Mouse (Mus musculus) limb, embryonic 15.5 days (tissue): Measurements from ENCODE around the gene Bloc1s5. TPM values are rescaled to one million over a fixed set of nuclear protein-coding genes. Genes with fewer than 3 reads are reported as not detected.

Experiments used
- ATAC-seq: fragments of 200-750 bp; cut with Nextera tagmentation; 2 replicates; pipeline ENCODE4 v1.8.0; 2017; ENCODE audit warnings: low read depth, moderate TSS enrichment; ENCODE audit not compliant: insufficient number of reproducible peaks, low FRiP score, low TSS enrichment
- H3K27ac ChIP-seq: fragments of 300-500 bp; sonication (generic); 2 replicates; pipeline ENCODE4 v1.5.1; 2015; ENCODE audit warnings: moderate library complexity, mild to moderate bottlenecking, inconsistent platforms
- H3K27me3 ChIP-seq: fragments of 300-500 bp; sonication (generic); 2 replicates; pipeline ENCODE4 v1.6.1; 2015; ENCODE audit warnings: inconsistent platforms
- H3K36me3 ChIP-seq: fragments of 300-500 bp; sonication (generic); 2 replicates; pipeline ENCODE4 v1.6.1; 2015; ENCODE audit warnings: inconsistent platforms
- H3K4me1 ChIP-seq: fragments of 300-500 bp; sonication (generic); 2 replicates; pipeline ENCODE4 v1.6.1; 2015; ENCODE audit warnings: inconsistent platforms
- H3K4me2 ChIP-seq: fragments of 300-500 bp; sonication (generic); 2 replicates; pipeline ENCODE4 v1.6.1; 2015; ENCODE audit warnings: mild to moderate bottlenecking, inconsistent platforms
- H3K4me3 ChIP-seq: fragments of 300-500 bp; sonication (generic); 2 replicates; pipeline ENCODE4 v1.5.1; 2015; ENCODE audit warnings: mild to moderate bottlenecking, inconsistent platforms
- H3K9ac ChIP-seq: fragments of 300-500 bp; sonication (generic); 2 replicates; pipeline ENCODE4 v1.6.1; 2015; ENCODE audit warnings: inconsistent platforms
- H3K9me3 ChIP-seq: fragments of 300-500 bp; sonication (generic); 2 replicates; pipeline ENCODE4 v1.6.1; 2016; ENCODE audit warnings: inconsistent platforms
- WGBS: fragments of 180-500 bp; shearing (Covaris S2); methylation state at CpG from one replicate; pipeline ENCODE4 v1.1.7; 2015; 5-methylcytosine and 5-hydroxymethylcytosine counted together
- polyA plus RNA-seq: library from polyadenylated mRNA; unstranded; fragments of >200 nt; fragmentation: Nextera tagmentation; extraction: Ambion mirVana; gene quantifications from 2 replicates; pipeline ENCODE4 v1.2.1, GENCODE M21; 2015

The Bloc1s5 gene
- polyA plus RNA-seq, 1 experiment from 2014 or later, result 17.0 TPM

DNA sequence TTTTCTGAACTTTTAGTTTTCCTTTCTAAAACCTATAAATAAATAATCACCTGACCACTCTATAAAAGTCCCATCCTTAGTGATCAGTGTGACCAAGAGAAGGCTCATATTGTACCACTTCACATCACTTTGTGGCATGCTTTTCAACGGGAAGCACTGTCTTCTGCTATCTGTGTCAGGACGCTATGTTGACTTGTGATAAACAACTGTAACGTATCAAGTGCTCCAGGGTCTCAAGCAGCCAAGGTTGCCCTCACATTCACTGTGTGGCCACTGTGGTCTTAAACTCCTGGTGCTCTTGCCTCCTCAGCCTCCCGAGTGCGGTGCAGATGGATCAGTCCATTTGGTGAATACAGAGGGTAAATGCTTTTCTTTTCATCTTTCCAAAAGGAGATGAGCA is 19.3 kb downstream of the Bloc1s5 start:
- Histone ChIP-seq H3K27ac (no peak overlapping the region), H3K36me3 (peaks cover 23% of the 10 kb centered on the region), H3K4me2 (no peak overlapping the region), H3K4me3 (no peak overlapping the region), H3K9me3 (no peaks in the 10 kb centered on the region), H3K27me3 (no peaks in the 10 kb centered on the region), H3K9ac (no peak overlapping the region), H3K4me1 (no peaks in the 10 kb centered on the region)
- 86% methylated on average over 5 of the region's 5 CpGs for WGBS
- no peak for ATAC-seq

DNA sequence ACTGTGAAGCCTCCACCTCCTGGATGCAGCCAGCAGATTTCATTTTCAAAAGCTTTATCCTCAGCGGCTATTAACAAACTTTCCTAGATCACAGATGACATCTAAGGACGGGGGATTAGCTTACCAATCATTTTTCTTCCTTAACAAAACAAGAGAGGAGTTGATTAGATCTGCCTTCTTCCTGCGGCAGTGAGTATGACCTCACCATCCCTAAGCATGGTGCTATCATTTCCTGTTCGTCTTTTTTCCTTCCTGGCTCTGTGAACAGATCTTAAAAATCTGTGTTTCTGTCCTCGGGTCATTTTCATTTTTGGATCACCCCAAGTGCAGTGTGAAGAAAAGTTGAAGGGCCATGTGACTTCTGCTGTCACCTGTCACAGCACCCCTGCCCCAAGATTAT is 20.6 kb downstream of the Bloc1s5 start:
- WGBS, result 66% methylated on average over 5 of the region's 5 CpGs
- peaks cover 26% of the 10 kb centered on the region for H3K36me3 ChIP-seq
- no peak overlapping the region for H3K4me2 ChIP-seq
- no peak for ATAC-seq
- no peak overlapping the region for H3K9ac ChIP-seq
- no peaks in the 10 kb centered on the region for H3K4me1 ChIP-seq
- no peak overlapping the region for H3K4me3 ChIP-seq
- no peaks in the 10 kb centered on the region for H3K27me3 ChIP-seq
- no peak overlapping the region for H3K27ac ChIP-seq
- no peaks in the 10 kb centered on the region for H3K9me3 ChIP-seq

DNA sequence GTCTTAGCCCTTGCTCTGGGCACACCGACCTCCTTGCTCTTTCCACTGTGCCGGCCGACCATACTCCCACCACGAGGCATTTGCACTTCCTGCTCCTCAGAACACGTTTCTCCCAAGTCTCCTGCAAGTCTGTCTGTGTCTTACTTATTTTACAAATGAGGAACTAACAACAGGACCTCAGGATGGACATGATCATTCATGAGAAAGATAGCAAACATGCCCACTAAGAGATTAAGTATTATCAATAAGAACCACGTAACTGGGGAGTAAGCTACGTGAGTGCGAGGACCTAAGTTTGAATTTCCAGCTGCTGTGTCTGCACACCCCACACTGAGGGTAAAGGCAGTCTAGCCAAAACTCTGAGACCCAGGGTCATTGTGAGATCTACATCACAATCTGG is 21.3 kb downstream of the Bloc1s5 start:
- H3K9me3 ChIP-seq, result no peaks in the 10 kb centered on the region
- 87% methylated on average over 8 of the region's 8 CpGs for WGBS
- no peak overlapping the region for H3K27ac ChIP-seq
- no peaks in the 10 kb centered on the region for H3K27me3 ChIP-seq
- peaks cover 24% of the 10 kb centered on the region for H3K36me3 ChIP-seq
- no peak for ATAC-seq
- no peak overlapping the region for H3K4me3 ChIP-seq
- no peak overlapping the region for H3K4me2 ChIP-seq
- no peaks in the 10 kb centered on the region for H3K4me1 ChIP-seq
- H3K9ac ChIP-seq, result no peak overlapping the region

DNA sequence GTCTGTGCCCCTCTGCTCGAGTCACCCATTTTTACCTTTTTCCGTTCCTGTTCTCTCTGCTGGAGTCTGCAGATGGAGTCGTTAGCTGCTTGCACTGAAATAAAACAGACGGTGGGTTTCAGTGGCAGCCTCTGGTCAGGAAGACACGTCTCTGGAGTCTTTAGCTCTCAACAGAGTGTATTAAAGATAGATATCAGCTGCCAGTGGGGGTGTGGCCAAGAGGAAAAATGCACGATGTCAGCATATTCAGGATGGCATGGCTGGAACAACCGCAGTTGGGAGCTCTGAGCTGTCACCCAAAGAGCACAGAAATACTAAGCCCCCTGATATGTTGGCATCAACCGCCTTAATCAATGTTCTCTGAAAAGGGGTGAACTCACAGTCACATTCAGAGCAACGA is 22.3 kb downstream of the Bloc1s5 start:
- peaks cover 24% of the 10 kb centered on the region for H3K36me3 ChIP-seq
- no peaks in the 10 kb centered on the region for H3K27me3 ChIP-seq
- no peak overlapping the region for H3K27ac ChIP-seq
- no peak overlapping the region for H3K4me3 ChIP-seq
- H3K9ac ChIP-seq, result no peak overlapping the region
- no peaks in the 10 kb centered on the region for H3K4me1 ChIP-seq
- 83% methylated on average over 9 of the region's 9 CpGs for WGBS
- ATAC-seq, result no peak
- H3K4me2 ChIP-seq, result no peak overlapping the region
- H3K9me3 ChIP-seq, result no peaks in the 10 kb centered on the region

DNA sequence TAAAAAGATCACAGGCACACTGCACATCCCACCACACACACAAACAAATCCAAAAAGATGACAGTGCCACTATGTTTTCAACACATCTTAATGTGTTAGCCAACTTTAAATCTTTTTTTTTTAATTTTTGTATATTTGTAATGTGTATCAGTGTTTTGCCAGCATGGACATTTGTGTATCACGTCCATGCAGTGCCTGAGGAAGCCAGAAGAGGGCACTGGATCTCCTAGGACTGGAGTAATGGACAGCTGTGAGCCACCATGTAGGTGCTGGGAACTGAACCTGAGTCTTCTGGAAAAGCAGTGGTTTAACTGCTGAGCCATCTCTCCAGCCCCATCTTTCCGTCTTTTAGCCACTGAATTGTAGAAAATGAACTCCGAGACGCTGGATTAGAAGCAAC is 22.7 kb downstream of the Bloc1s5 start:
- 93% methylated on average over 4 of the region's 4 CpGs for WGBS
- no peaks in the 10 kb centered on the region for H3K9me3 ChIP-seq
- no peaks in the 10 kb centered on the region for H3K4me1 ChIP-seq
- ATAC-seq, result no peak
- H3K9ac ChIP-seq, result no peak overlapping the region
- H3K4me3 ChIP-seq, result no peak overlapping the region
- no peak overlapping the region for H3K27ac ChIP-seq
- peaks cover 24% of the 10 kb centered on the region for H3K36me3 ChIP-seq
- H3K4me2 ChIP-seq, result no peak overlapping the region
- H3K27me3 ChIP-seq, result no peaks in the 10 kb centered on the region

DNA sequence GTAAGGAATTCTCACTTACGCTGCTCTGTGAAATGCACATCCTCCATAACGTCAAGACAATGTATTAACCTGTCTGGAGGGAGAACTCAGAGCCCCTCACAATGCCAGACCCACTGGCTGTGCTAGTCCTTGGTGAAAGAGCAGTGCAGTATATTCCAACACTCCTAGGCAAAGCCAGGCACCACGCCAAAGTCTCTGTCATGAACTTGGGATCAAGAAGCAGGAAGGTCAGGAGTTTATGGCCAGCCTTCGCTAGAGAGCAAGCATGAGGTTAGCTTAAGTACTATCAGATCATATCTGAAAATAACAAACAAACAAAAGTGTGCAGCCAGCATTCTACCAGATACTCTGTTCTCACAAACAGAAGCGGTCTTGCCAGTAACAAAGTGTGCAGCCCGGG is 24.6 kb downstream of the Bloc1s5 start:
- no peaks in the 10 kb centered on the region for H3K9me3 ChIP-seq
- no peaks in the 10 kb centered on the region for H3K4me1 ChIP-seq
- WGBS, result 74% methylated on average over 6 of the region's 6 CpGs
- H3K4me2 ChIP-seq, result no peak overlapping the region
- no peak overlapping the region for H3K9ac ChIP-seq
- ATAC-seq, result no peak
- H3K27ac ChIP-seq, result no peak overlapping the region
- peaks cover 21% of the 10 kb centered on the region for H3K36me3 ChIP-seq
- no peaks in the 10 kb centered on the region for H3K27me3 ChIP-seq
- H3K4me3 ChIP-seq, result no peak overlapping the region

DNA sequence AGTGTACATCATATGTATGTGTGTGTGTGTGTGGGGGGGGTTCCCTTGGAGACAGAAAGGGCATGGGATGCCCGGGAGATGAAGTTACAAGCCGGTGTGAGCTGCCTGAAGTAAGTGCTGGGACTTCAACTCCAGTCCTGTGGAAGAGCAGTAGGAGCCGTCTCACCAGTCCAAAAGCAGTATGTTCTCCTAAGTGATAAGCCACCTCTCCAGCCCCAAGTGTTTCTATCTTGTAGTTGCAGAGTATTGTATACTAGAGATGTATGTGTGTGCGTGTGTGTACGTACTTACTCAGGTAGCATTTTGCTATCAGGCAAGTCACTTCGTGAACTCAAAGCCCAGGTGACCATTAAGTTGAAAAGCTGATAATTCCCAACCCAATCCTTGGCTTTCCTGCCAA is 27.8 kb downstream of the Bloc1s5 start:
- H3K4me1 ChIP-seq, result no peaks in the 10 kb centered on the region
- 90% methylated on average over 6 of the region's 6 CpGs for WGBS
- H3K9ac ChIP-seq, result no peak overlapping the region
- no peak overlapping the region for H3K4me3 ChIP-seq
- H3K4me2 ChIP-seq, result no peak overlapping the region
- H3K36me3 ChIP-seq, result peaks cover 21% of the 10 kb centered on the region
- no peak for ATAC-seq
- no peak overlapping the region for H3K27ac ChIP-seq
- H3K9me3 ChIP-seq, result no peaks in the 10 kb centered on the region
- no peaks in the 10 kb centered on the region for H3K27me3 ChIP-seq

DNA sequence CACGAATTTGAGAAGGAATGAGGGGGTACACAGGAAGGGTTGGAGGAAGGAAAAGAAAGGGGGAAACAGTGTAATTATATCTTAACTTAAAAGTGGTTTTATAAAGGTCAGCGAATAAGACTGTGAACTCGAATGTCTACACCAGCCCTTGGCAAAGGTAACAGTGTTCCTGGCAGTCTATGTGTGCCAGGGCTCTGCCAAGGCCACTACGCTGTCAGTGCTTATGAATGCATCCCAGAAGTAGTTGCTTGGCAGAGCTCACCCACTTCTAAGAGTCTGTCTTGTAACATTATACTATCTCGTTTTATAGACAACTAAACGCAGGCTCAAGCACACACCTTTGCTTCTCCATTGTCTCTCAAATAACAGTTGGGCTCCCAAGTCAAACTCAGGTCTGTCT is 29.6 kb downstream of the Bloc1s5 start:
- no peaks in the 10 kb centered on the region for H3K9me3 ChIP-seq
- H3K9ac ChIP-seq, result no peak overlapping the region
- H3K4me3 ChIP-seq, result no peak overlapping the region
- H3K36me3 ChIP-seq, result peaks cover 16% of the 10 kb centered on the region; the same call in 1 of the 2 replicates
- H3K4me2 ChIP-seq, result no peak overlapping the region
- no peak for ATAC-seq
- no peaks in the 10 kb centered on the region for H3K4me1 ChIP-seq
- 80% methylated on average over 6 of the region's 6 CpGs for WGBS
- H3K27ac ChIP-seq, result no peak overlapping the region
- H3K27me3 ChIP-seq, result no peaks in the 10 kb centered on the region

DNA sequence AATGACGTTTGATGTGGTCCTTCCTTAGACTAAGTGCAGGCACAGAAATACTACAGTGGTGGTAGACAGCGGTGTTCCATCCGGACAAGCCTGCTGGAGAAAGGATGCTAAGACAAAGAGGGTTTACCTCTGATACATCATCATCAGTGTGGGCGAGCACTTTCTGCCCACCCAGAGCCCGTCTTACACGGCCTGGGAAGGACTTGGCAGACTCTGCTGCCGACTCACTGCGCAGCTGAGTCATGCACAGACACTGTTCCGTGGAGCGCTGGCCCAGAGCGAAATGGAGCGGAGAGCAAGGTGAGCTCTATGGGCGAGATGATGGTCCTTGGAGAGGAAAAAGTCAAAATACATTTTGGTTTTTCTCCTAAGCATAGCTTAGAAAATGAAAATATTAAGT is 31.9 kb downstream of the Bloc1s5 start:
- H3K4me3 ChIP-seq, result no peak overlapping the region
- H3K4me2 ChIP-seq, result no peak overlapping the region
- H3K9me3 ChIP-seq, result no peaks in the 10 kb centered on the region
- 0 out of 2 replicates have a peak, but pooled peaks cover 12% of the 10 kb centered on the region for H3K36me3 ChIP-seq
- no peaks in the 10 kb centered on the region for H3K27me3 ChIP-seq
- ATAC-seq, result no peak
- H3K27ac ChIP-seq, result no peak overlapping the region
- H3K4me1 ChIP-seq, result no peaks in the 10 kb centered on the region
- H3K9ac ChIP-seq, result no peak overlapping the region
- 89% methylated on average over 13 of the region's 13 CpGs for WGBS

DNA sequence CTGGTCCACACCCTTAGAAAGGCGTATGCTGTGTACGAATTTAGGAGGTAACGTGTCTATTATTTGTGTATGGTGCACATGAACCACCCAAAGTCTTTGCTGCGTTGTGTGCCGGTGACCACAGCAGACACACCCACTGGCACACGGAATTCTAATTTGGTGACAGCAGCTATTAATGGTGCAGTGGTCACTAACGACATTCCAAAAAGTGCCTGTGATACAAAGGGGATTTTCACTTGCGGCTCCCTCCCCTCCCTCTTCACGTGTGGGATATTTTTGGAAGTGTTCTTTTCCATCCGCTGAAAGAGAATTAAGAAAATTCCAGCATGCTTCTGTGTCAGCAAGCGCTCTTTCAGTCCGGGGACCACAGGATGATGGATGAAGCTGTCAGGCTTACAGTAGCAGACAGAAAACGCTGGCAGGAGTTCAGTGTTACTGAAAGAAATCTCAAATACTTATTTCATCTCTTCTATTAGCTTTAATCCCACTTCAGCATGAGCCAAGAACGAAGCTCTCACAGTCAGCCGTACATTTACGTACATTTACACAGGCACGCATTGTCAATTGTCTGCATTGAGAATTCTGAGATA is 32.6 kb downstream of the Bloc1s5 start:
- Histone ChIP-seq H3K9ac (no peak overlapping the region), H3K4me2 (no peak overlapping the region), H3K9me3 (no peaks in the 10 kb centered on the region), H3K27me3 (no peaks in the 10 kb centered on the region), H3K36me3 (0 out of 2 replicates have a peak, but pooled peaks cover 12% of the 10 kb centered on the region), H3K4me3 (no peak overlapping the region), H3K27ac (no peak overlapping the region), H3K4me1 (no peaks in the 10 kb centered on the region)
- no peak for ATAC-seq
- 71% methylated on average over 17 of the region's 17 CpGs for WGBS

DNA sequence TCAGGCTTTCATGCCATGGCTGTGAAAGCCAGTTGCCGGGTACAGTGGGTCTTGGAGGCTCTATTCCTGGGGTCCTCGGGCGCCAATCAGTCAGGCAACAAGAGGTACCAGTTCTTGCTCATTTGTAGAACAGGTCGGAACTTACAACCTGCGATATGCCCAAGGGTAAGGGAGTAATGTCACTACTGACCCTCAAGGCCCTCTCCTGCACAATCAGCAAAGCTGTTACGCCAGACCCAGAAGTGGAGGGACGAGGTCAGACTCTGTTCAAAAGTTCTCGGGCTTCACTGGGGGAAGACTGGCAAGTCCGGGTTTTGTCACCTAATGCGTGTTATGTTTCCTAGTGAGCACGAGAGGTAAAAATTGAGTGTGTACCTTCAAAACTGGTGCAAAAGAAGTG is 34.1 kb downstream of the Bloc1s5 start:
- Histone ChIP-seq H3K27ac (no peak overlapping the region), H3K4me2 (no peak overlapping the region), H3K4me1 (no peaks in the 10 kb centered on the region), H3K36me3 (0 out of 2 replicates have a peak, but pooled peaks cover 12% of the 10 kb centered on the region), H3K9me3 (no peaks in the 10 kb centered on the region), H3K9ac (no peak overlapping the region), H3K27me3 (no peaks in the 10 kb centered on the region), H3K4me3 (no peak overlapping the region)
- whole genome bisulfite sequencing, result 87% methylated on average over 11 of the region's 11 CpGs
- ATAC-seq, result no peak

DNA sequence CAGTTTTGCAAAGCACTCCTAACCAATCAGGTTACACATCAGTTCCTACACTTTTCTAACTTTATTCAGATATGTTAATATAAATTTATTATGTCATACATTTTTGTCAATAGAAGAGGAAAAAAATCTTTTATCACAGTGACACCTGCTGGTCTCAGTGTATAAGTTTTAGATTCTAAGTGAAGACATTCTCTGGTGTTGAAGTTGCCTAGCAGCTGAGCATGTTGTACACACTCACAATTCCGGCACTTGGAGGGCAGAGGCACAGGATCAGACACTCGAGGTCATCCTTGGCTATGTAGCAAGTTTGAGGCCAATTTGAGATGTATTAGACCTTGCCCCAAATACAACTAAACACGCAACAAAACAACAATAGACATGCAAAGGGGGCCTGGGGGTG is 37.8 kb downstream of the Bloc1s5 start:
- Histone ChIP-seq H3K4me3 (no peak overlapping the region), H3K4me1 (no peaks in the 10 kb centered on the region), H3K27ac (no peak overlapping the region), H3K9ac (no peak overlapping the region), H3K9me3 (no peaks in the 10 kb centered on the region), H3K4me2 (no peak overlapping the region), H3K27me3 (no peaks in the 10 kb centered on the region), H3K36me3 (no peaks in the 10 kb centered on the region)
- no peak for ATAC-seq
- WGBS, result 68% methylated on average over 3 of the region's 3 CpGs

DNA sequence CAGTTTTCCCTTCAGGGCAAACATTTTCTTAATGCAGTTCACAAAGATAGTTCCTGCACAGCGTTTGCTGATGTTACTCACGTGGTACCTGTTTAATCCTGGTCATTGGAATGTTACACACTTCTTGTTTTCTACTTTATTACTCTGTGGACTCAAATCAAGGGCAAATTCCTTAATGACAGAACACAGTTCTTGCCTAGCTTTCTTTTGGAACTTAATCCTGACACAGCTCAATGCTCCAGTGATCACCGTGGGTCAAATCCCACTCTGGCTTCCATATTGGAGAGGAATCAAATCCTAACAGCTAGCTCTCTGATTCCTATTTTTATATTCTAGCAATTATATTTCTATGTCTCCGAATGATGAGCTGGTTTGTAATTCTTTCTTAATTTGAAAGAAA is 38.4 kb downstream of the Bloc1s5 start:
- Histone ChIP-seq H3K9ac (no peak overlapping the region), H3K27ac (no peak overlapping the region), H3K4me3 (no peak overlapping the region), H3K27me3 (no peaks in the 10 kb centered on the region), H3K9me3 (no peaks in the 10 kb centered on the region), H3K36me3 (no peaks in the 10 kb centered on the region), H3K4me1 (no peaks in the 10 kb centered on the region), H3K4me2 (no peak overlapping the region)
- no peak for ATAC-seq
- WGBS, result 70% methylated on average over 4 of the region's 4 CpGs
